Mouse (Mus musculus): Measurements from ENCODE around the gene Evi5. TPM values are rescaled to one million over a fixed set of nuclear protein-coding genes. Genes with fewer than 3 reads are reported as not detected.

Gene Evi5
- polyA plus RNA-seq, 1 experiment from 2014 or later, result 50.2 TPM

GRCm38 (mm10) chr5:107725435-107726261, 149.3 kb downstream of the Evi5 start, which contains the start of gene Gfi1:
Gene Gfi1, minus strand, starts transcription at chr5:107726036.
- no peak within 1 kb of the TSS for H3K27ac ChIP-seq (replicated peaks in 1 of 2; ENCODE audit: control insufficient read depth in 1 of 2, insufficient read depth in 1 of 2, low read depth in 2 of 2, low read length in 2 of 2)
- H3K4me1 ChIP-seq (ENCODE audit: control insufficient read depth in 2 of 2, insufficient read depth in 2 of 2, low read length in 2 of 2), result peaks cover 32 to 57% of the 10 kb centered on the region in 2 experiments
- 1% methylated on average over 41 of the region's 41 CpGs for WGBS
- H3K27me3 ChIP-seq (ENCODE audit: control insufficient read depth, insufficient read depth, low read length), result peaks cover 96% of the 10 kb centered on the region
- H3K4me2 ChIP-seq (ENCODE audit: low read length), result peak within 1 kb of the TSS; percentile 76
- H3K4me3 ChIP-seq (ENCODE audit: control insufficient read depth in 1 of 2, insufficient read depth in 1 of 2, low read depth in 1 of 2, low read length in 2 of 2), result peak within 1 kb of the TSS; percentile 31 to 43
- no peaks in the 10 kb centered on the region for H3K36me3 ChIP-seq (ENCODE audit: control insufficient read depth, insufficient read depth, low read length)
- no peak for ATAC-seq (ENCODE audit: insufficient number of reproducible peaks, insufficient read depth, low FRiP score, low read depth)
- H3K9me3 ChIP-seq (ENCODE audit: control insufficient read depth, low read length), result no peaks in the 10 kb centered on the region
- H3K9ac ChIP-seq (ENCODE audit: low read length), result peak within 1 kb of the TSS; percentile 49

GRCm38 (mm10) chr5:107724661-107725434, 150.1 kb downstream of the Evi5 start:
- H3K27me3 ChIP-seq (ENCODE audit: control insufficient read depth, insufficient read depth, low read length), result peaks cover 96% of the 10 kb centered on the region
- peaks cover 33 to 57% of the 10 kb centered on the region in 2 experiments for H3K4me1 ChIP-seq (ENCODE audit: control insufficient read depth in 2 of 2, insufficient read depth in 2 of 2, low read length in 2 of 2)
- WGBS, result 1% methylated on average over 52 of the region's 52 CpGs

GRCm38 (mm10) chr5:107723541-107724511, 151.1 kb downstream of the Evi5 start:
- under 1% methylated on average over 49 of the region's 49 CpGs for WGBS
- ATAC-seq (ENCODE audit: insufficient number of reproducible peaks, insufficient read depth, low FRiP score, low read depth), result no peak
- Histone ChIP-seq H3K4me2 (ENCODE audit: low read length) (peak overlapping the region; percentile 76), H3K4me1 (ENCODE audit: control insufficient read depth in 2 of 2, insufficient read depth in 2 of 2, low read length in 2 of 2) (peaks cover 33 to 57% of the 10 kb centered on the region in 2 experiments), H3K9ac (ENCODE audit: low read length) (0 out of 2 replicates have a peak overlapping the region, but pooled peaks have one; percentile 3), H3K36me3 (ENCODE audit: control insufficient read depth, insufficient read depth, low read length) (no peaks in the 10 kb centered on the region), H3K27ac (replicated peaks in 1 of 2; ENCODE audit: control insufficient read depth in 1 of 2, insufficient read depth in 1 of 2, low read depth in 2 of 2, low read length in 2 of 2) (no peak overlapping the region), H3K27me3 (ENCODE audit: control insufficient read depth, insufficient read depth, low read length) (peaks cover 99% of the 10 kb centered on the region), H3K4me3 (ENCODE audit: control insufficient read depth in 1 of 2, insufficient read depth in 1 of 2, low read depth in 1 of 2, low read length in 2 of 2) (peak overlapping the region; percentile 29 to 43), H3K9me3 (ENCODE audit: control insufficient read depth, low read length) (no peaks in the 10 kb centered on the region)

More at GRCm38 (mm10) chr5:107724661-107725434, 150.1 kb downstream of the Evi5 start:
- H3K4me3 ChIP-seq (ENCODE audit: control insufficient read depth in 1 of 2, insufficient read depth in 1 of 2, low read depth in 1 of 2, low read length in 2 of 2), result peak overlapping the region; percentile 31 to 43
- H3K27ac ChIP-seq (replicated peaks in 1 of 2; ENCODE audit: control insufficient read depth in 1 of 2, insufficient read depth in 1 of 2, low read depth in 2 of 2, low read length in 2 of 2), result no peak overlapping the region
- H3K36me3 ChIP-seq (ENCODE audit: control insufficient read depth, insufficient read depth, low read length), result no peaks in the 10 kb centered on the region
- no peak overlapping the region; the same call in 1 of the 2 replicates for H3K9ac ChIP-seq (ENCODE audit: low read length)
- peak; percentile 27; the same call in 1 of the 2 replicates for ATAC-seq (ENCODE audit: insufficient number of reproducible peaks, insufficient read depth, low FRiP score, low read depth)
- H3K4me2 ChIP-seq (ENCODE audit: low read length), result peak overlapping the region; percentile 76
- no peaks in the 10 kb centered on the region for H3K9me3 ChIP-seq (ENCODE audit: control insufficient read depth, low read length)

GRCm38 (mm10) chr5:107722661-107723532, 152.0 kb downstream of the Evi5 start:
- 0 out of 2 replicates have a peak overlapping the region, but pooled peaks have one; percentile 3 for H3K9ac ChIP-seq (ENCODE audit: low read length)
- WGBS, result 2% methylated on average over 31 of the region's 34 CpGs
- H3K4me2 ChIP-seq (ENCODE audit: low read length), result peak overlapping the region; percentile 76
- peaks cover 98% of the 10 kb centered on the region for H3K27me3 ChIP-seq (ENCODE audit: control insufficient read depth, insufficient read depth, low read length)
- peaks cover 33 to 57% of the 10 kb centered on the region in 2 experiments for H3K4me1 ChIP-seq (ENCODE audit: control insufficient read depth in 2 of 2, insufficient read depth in 2 of 2, low read length in 2 of 2)
- no peak overlapping the region for H3K27ac ChIP-seq (replicated peaks in 1 of 2; ENCODE audit: control insufficient read depth in 1 of 2, insufficient read depth in 1 of 2, low read depth in 2 of 2, low read length in 2 of 2)
- ATAC-seq (ENCODE audit: insufficient number of reproducible peaks, insufficient read depth, low FRiP score, low read depth), result no peak
- H3K9me3 ChIP-seq (ENCODE audit: control insufficient read depth, low read length), result no peaks in the 10 kb centered on the region
- no peaks in the 10 kb centered on the region for H3K36me3 ChIP-seq (ENCODE audit: control insufficient read depth, insufficient read depth, low read length)
- H3K4me3 ChIP-seq (ENCODE audit: control insufficient read depth in 1 of 2, insufficient read depth in 1 of 2, low read depth in 1 of 2, low read length in 2 of 2), result peak overlapping the region; percentile 29 to 43

- WGBS, result under 1% methylated on average over 33 of the region's 33 CpGs
- Histone ChIP-seq H3K9ac (ENCODE audit: low read length) (no peak overlapping the region; the same call in 1 of the 2 replicates), H3K27ac (replicated peaks in 1 of 2; ENCODE audit: control insufficient read depth in 1 of 2, insufficient read depth in 1 of 2, low read depth in 2 of 2, low read length in 2 of 2) (no peak overlapping the region), H3K4me2 (ENCODE audit: low read length) (peak overlapping the region; percentile 66), H3K36me3 (ENCODE audit: control insufficient read depth, insufficient read depth, low read length) (no peaks in the 10 kb centered on the region), H3K4me1 (ENCODE audit: control insufficient read depth in 2 of 2, insufficient read depth in 2 of 2, low read length in 2 of 2) (peaks cover 33 to 54% of the 10 kb centered on the region in 2 experiments), H3K9me3 (ENCODE audit: control insufficient read depth, low read length) (no peaks in the 10 kb centered on the region), H3K27me3 (ENCODE audit: control insufficient read depth, insufficient read depth, low read length) (peaks cover 98% of the 10 kb centered on the region), H3K4me3 (ENCODE audit: control insufficient read depth in 1 of 2, insufficient read depth in 1 of 2, low read depth in 1 of 2, low read length in 2 of 2) (peak overlapping the region; percentile 21 to 41)
- peak; percentile 33; the same call in 1 of the 2 replicates for ATAC-seq (ENCODE audit: insufficient number of reproducible peaks, insufficient read depth, low FRiP score, low read depth)
Measured at GRCm38 (mm10) chr5:107721638-107722011, 153.3 kb downstream of the Evi5 start.

GRCm38 (mm10) chr5:107720991-107721637, 153.8 kb downstream of the Evi5 start:
- Histone ChIP-seq H3K4me1 (ENCODE audit: control insufficient read depth in 2 of 2, insufficient read depth in 2 of 2, low read length in 2 of 2) (peaks cover 31 to 49% of the 10 kb centered on the region in 2 experiments), H3K27me3 (ENCODE audit: control insufficient read depth, insufficient read depth, low read length) (peaks cover 98% of the 10 kb centered on the region), H3K27ac (replicated peaks in 1 of 2; ENCODE audit: control insufficient read depth in 1 of 2, insufficient read depth in 1 of 2, low read depth in 2 of 2, low read length in 2 of 2) (no peak overlapping the region), H3K36me3 (ENCODE audit: control insufficient read depth, insufficient read depth, low read length) (no peaks in the 10 kb centered on the region), H3K9me3 (ENCODE audit: control insufficient read depth, low read length) (no peaks in the 10 kb centered on the region), H3K4me2 (ENCODE audit: low read length) (peak overlapping the region; percentile 66), H3K9ac (ENCODE audit: low read length) (no peak overlapping the region; the same call in 1 of the 2 replicates), H3K4me3 (ENCODE audit: control insufficient read depth in 1 of 2, insufficient read depth in 1 of 2, low read depth in 1 of 2, low read length in 2 of 2) (peak overlapping the region; percentile 21 to 41)
- no peak for ATAC-seq (ENCODE audit: insufficient number of reproducible peaks, insufficient read depth, low FRiP score, low read depth)
- WGBS, result 1% methylated on average over 58 of the region's 58 CpGs

All from heart, embryonic 14.5 days (tissue).